Mouse (Mus musculus) spleen, adult 2 months (tissue): Measurements from ENCODE around the gene Psmd12. TPM values are rescaled to one million over a fixed set of nuclear protein-coding genes. Genes with fewer than 3 reads are reported as not detected.
A peak's percentile ranks its signal among the peaks of the same experiment; 100 is the strongest.

Experiments
- DNase-seq, 2 experiments: peaks; one replicate each; pipeline versions ENCODE4 v3.0.0 to v3.0.0-alpha.2; 2012 to 2021; ENCODE audit warnings: low spot score in 2 of 2, low read depth in 1 of 2
- H3K27ac ChIP-seq: fragments of 200-500 bp; 2 replicates; pipeline ENCODE4 v1.5.1; 2012; ENCODE audit warnings: low read length, inconsistent platforms; ENCODE audit not compliant: insufficient read depth
- H3K27me3 ChIP-seq: fragments of 200-500 bp; 2 replicates; pipeline ENCODE4 v1.6.1; 2012; ENCODE audit warnings: mild to moderate bottlenecking, moderate library complexity, low read length, inconsistent platforms; ENCODE audit not compliant: control insufficient read depth, insufficient read depth
- H3K36me3 ChIP-seq: fragments of 200-500 bp; 2 replicates; pipeline ENCODE4 v1.6.1; 2012; ENCODE audit warnings: mild to moderate bottlenecking, low read length, inconsistent platforms; ENCODE audit not compliant: control insufficient read depth, insufficient read depth
- H3K4me1 ChIP-seq: fragments of 200-500 bp; 2 replicates; pipeline ENCODE4 v1.6.1; 2011; ENCODE audit warnings: inconsistent platforms; ENCODE audit not compliant: control insufficient read depth, insufficient read depth, insufficient read length
- H3K4me3 ChIP-seq: fragments of 200-500 bp; 2 replicates; pipeline ENCODE4 v1.5.1; 2011; ENCODE audit warnings: mild to moderate bottlenecking, inconsistent platforms; ENCODE audit not compliant: insufficient read depth, insufficient read length; ENCODE audit errors: extremely low read depth
- CTCF ChIP-seq: fragments of 200-500 bp; IDR thresholded peaks from 2 replicates; pipeline ENCODE4 v1.5.1; 2011; ENCODE audit warnings: mild to moderate bottlenecking, inconsistent platforms; ENCODE audit not compliant: insufficient read depth, insufficient read length, insufficient replicate concordance; ENCODE audit errors: extremely low read depth
- POLR2A ChIP-seq: fragments of 200-500 bp; IDR thresholded peaks from 2 replicates; pipeline ENCODE4 v1.6.1; 2011; ENCODE audit warnings: low read depth, low read length, inconsistent platforms
- WGBS: fragments of 180-500 bp; shearing (Covaris S2); methylation state at CpG from one replicate; pipeline ENCODE4 v1.1.7; 2018; 5-methylcytosine and 5-hydroxymethylcytosine counted together
- polyA plus RNA-seq: library from polyadenylated mRNA; depleted of rRNA; stranded (reverse); fragments of >200 nt; gene quantifications from 2 replicates; pipeline ENCODE4 v1.2.3, GENCODE M21; 2012

The Psmd12 gene
- polyA plus RNA-seq, 1 experiment: 5.1 TPM

DNA sequence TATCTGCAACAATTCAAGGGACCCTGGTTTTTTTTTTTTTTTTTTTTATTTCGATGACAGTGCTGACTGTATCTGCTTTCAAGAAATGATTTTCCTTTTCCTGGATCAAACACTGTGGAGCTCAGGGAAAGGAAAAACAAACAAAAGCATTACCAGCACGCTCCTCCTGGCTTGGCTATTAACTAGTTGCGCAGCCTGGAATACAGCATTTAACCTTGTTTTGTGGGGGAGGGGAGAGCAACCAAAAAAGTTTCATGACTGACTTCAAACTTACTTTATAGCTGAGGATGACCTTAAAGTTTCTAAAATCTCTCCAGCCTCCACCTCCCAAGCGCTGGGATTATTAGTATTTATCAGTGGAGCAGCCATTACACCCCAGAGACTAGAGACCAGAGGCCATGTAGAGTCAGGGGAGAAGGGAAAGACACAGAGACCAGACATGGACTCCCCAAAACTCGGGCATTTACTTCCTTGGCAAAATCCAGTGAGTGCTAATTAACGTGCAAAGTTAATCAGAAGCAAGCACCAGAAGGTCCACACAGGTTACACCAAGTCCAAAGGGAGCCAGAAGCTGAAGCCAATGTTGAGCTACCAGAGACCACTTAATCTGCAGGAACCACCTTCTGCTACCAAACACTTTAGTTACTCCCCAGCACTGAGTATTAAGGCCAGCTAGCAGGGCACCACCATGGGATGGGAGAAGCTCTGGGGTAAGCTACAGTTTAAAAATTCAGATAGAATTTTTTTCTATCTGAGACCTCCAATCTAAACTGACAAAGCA lies 12.5 kb upstream of the Psmd12 start:
- TF ChIP-seq POLR2A (no peak), CTCF (no peak)
- peaks cover 6% of the 10 kb centered on the region; the same call in 1 of the 2 replicates for H3K4me1 ChIP-seq
- WGBS: 80% methylated on average over 6 of the region's 6 CpGs
- H3K27ac ChIP-seq: no peak overlapping the region; the same call in 1 of the 2 replicates
- H3K4me3 ChIP-seq: no peak overlapping the region
- no peak for DNase-seq
- H3K36me3 ChIP-seq: no peaks in the 10 kb centered on the region
- no peaks in the 10 kb centered on the region for H3K27me3 ChIP-seq

DNA sequence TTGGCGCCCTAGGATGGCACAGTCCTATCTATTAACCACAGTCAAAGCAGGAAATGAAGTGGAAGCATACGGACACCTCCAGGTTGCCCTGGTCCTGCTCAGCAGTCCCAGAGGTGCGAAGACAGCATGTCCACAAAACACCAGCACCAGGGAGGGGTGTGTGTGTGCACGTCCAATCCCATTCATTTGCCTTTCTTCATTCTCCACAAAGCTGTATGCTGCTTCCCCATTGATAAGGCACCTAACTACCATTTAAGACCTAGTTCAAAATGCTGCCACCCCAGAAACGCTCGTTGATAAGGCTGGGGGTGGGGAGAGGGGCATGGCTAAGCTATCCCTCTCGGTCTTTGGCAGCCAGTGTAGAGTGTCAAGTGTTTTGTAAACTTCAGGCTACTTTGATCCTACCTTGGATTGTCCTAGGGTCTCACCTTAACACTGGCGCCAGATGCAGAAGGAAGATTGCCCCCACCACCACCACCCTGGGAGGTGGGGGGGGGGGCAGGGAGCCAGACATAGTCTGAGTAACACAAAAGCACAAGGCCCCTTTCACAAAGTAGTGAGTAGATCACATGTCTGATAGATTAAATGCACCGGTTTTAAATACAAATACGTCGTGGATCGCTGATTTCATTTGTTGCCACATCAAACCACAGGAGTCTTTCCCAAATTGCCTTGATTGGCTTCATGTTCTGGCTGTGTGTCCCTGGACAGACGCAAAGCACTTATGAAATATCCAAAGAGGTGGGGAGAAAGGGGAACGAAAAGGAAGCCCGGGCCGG lies 10.8 kb upstream of the Psmd12 start:
- DNase-seq: no peak

DNA sequence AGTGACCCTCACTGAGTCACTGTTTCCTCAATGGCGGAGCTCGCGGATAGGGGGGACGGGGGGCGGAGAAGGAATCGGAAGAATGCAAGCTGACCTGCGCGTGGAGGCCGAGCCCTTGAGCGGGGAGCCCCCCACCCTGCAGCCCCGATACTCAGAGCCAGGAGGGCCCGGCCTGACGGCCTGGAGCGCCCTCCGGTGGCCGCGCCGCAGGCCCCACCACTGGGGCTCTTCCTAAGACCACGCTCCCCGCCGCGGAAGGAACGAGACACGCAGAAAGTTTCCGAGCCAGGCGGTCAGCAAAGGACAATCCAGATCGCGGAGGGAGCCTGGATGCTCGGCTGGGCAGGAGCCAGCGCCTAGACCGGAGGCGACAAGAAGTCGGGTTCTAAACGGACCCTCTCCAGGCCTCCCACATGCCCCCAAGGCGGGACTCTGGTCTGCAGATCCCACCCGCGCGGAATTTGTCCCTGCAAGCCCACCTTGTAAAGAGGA lies 10.2 kb upstream of the Psmd12 start:
- peaks cover 6% of the 10 kb centered on the region; the same call in 1 of the 2 replicates for H3K4me1 ChIP-seq

More for the DNA sequence above, 10.8 kb upstream of the Psmd12 start:
- Histone ChIP-seq H3K36me3 (no peaks in the 10 kb centered on the region), H3K4me3 (peak overlapping the region; percentile 93), H3K27ac (peak overlapping the region; percentile 82), H3K27me3 (no peaks in the 10 kb centered on the region), H3K4me1 (peaks cover 6% of the 10 kb centered on the region; the same call in 1 of the 2 replicates)
- 17% methylated on average over 16 of the region's 16 CpGs for WGBS
- TF ChIP-seq POLR2A (no peak), CTCF (no peak)

DNA sequence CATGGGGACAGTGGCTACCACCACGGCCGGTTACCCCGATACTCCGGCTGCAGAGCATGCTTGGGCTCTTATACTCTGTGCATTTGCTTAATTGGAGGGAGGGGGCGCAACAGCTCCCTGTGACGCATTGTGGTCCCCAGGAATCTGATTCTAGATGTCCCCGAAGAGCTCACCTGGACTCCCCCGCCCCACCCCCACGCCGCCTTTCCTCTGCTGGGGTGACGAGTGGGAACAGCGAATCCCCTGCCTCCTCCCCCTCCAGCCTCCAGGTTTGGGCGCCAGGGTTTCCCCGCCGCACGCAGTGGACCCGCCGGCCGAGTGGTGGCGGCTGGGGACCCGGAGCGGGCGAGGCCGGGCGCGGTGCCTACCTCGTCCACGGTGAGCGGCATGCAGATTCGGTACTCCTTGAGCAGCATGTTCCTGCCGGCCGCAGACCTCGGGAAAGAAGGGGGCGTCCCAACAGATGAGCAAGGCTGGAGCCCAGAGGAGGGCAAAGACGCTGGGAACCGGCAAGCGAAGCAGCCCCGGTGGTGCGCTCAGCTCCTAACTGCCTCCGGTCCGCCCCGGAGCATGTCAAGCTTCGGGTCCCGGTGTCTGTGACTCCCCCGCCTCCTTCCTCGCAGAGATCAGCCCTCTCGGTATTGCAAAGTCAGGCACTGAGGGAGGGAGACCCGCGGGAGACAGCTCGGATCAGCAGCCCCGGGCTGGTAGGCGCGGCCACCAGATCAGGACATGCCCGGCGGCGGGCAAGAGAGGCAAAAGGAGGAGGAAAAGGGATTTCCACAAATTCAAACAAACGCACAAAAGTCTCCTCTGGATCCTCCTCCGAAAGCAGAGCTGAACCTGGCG lies 9.5 kb upstream of the Psmd12 start:
- Histone ChIP-seq H3K36me3 (no peaks in the 10 kb centered on the region), H3K4me3 (peak overlapping the region; percentile 93), H3K4me1 (peaks cover 6% of the 10 kb centered on the region; the same call in 1 of the 2 replicates), H3K27me3 (no peaks in the 10 kb centered on the region), H3K27ac (peak overlapping the region; percentile 82)
- under 1% methylated on average over 59 of the region's 59 CpGs for WGBS
- DNase-seq: peak in 1 of 2 experiments; percentile 58
- TF ChIP-seq POLR2A: no peak
- TF ChIP-seq CTCF: no peak

More for the DNA sequence above, 10.2 kb upstream of the Psmd12 start:
- Histone ChIP-seq H3K27ac (peak overlapping the region; percentile 82), H3K36me3 (no peaks in the 10 kb centered on the region), H3K27me3 (no peaks in the 10 kb centered on the region), H3K4me3 (peak overlapping the region; percentile 93)
- TF ChIP-seq POLR2A (no peak), CTCF (peak; percentile 88)
- WGBS: under 1% methylated on average over 38 of the region's 38 CpGs
- DNase-seq: peak in 1 of 2 experiments; percentile 68

DNA sequence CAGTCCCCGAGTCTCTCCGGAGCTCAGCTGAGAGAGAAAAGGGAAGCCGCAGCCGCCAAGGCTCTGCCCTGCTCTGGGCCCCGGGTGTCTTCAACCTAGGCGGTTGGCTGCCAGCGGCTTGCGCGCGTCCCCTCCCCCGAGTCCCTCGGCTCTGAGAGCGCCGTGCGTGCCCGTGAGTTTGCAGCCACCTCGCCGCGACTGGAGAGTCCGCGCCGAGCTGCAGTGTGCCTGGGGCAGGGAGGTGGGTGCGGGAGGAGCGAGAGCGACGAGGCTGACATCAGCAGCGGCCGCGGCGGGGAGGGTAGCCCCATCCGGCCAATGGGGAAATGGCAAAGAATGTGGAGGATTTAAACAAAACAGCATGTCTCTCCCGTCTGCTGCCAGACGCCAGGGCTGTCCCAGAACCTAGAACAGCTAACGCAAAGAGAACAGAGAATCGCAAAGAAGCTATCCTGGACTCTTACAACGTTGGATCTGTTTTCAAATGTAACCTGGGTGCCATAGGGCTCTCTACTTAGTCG lies 8.7 kb upstream of the Psmd12 start, which contains the start of gene Pitpnc1:
TSS of gene Pitpnc1 (minus strand) at position 179 of the 521 bp plus-strand sequence.
- no peaks in the 10 kb centered on the region for H3K27me3 ChIP-seq
- WGBS: under 1% methylated on average over 37 of the region's 37 CpGs
- peak in 1 of 2 experiments; percentile 83 for DNase-seq
- H3K4me1 ChIP-seq: peaks cover 6% of the 10 kb centered on the region; the same call in 1 of the 2 replicates
- peak within 1 kb of the TSS; percentile 93 for H3K4me3 ChIP-seq
- no peaks in the 10 kb centered on the region for H3K36me3 ChIP-seq
- peak within 1 kb of the TSS; percentile 82 for H3K27ac ChIP-seq
- TF ChIP-seq CTCF (no peak), POLR2A (peak; percentile 92)
